Mouse (Mus musculus): Measurements from ENCODE around the gene Ak4. TPM values are rescaled to one million over a fixed set of nuclear protein-coding genes. Genes with fewer than 3 reads are reported as not detected.

Ak4 gene
- polyA plus RNA-seq, 1 experiment from 2014 or later, result 2.0 TPM

DNA sequence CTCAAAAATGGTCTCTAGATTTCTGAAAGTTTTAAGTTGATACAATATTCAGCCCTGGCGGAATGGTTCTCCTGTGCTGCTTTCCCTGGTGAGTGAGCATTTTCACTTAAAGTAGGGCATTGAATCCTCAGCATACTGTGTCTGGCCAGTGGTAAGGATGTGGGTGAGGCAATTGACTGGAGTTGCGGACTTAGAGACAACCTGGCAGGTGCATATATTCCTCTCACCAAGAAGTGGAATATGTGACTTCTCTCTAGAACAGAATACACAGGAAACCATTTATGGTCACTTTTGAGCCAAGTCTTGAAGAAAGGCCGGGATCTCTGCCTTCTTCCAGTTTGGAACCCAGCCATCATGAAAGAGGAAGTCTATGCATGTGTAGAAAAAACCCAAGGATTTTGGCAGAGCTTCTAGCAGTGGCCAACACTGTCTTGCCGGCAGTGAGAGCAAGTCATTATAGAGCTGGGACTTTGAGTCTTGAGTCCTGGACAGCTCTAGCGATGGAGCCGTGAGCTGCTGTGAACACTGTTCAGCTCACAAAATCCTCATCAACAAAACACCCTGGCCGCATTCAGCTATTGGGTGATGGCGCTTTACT, 71.3 kb downstream of the Ak4 start:
- H3K4me2 ChIP-seq (replicated peaks; ENCODE audit: low read depth), result no peak overlapping the region
- H3K27me3 ChIP-seq (replicated peaks; ENCODE audit: control insufficient read depth, insufficient read depth, low read length), result peaks cover 6% of the 10 kb centered on the region; the same call in 1 of the 2 replicates
- WGBS, result 75% methylated on average over 8 of the region's 8 CpGs
- H3K9ac ChIP-seq (ENCODE audit: low read depth, low read length), result no peak overlapping the region
- no peaks in the 10 kb centered on the region for H3K4me1 ChIP-seq (replicated peaks; ENCODE audit: control insufficient read depth, insufficient read depth, low read length)
- H3K9me3 ChIP-seq (ENCODE audit: control insufficient read depth), result no peaks in the 10 kb centered on the region
- no peak for ATAC-seq
- TF ChIP-seq CTCF (IDR thresholded peaks at IDR 0.05; ENCODE audit: low read depth), result no peak
- H3K36me3 ChIP-seq (ENCODE audit: control insufficient read depth, insufficient read depth), result no peaks in the 10 kb centered on the region
- H3K4me3 ChIP-seq (ENCODE audit: low read depth, low read length), result no peak overlapping the region
- no peak overlapping the region for H3K27ac ChIP-seq (ENCODE audit: low read depth, low read length)

DNA sequence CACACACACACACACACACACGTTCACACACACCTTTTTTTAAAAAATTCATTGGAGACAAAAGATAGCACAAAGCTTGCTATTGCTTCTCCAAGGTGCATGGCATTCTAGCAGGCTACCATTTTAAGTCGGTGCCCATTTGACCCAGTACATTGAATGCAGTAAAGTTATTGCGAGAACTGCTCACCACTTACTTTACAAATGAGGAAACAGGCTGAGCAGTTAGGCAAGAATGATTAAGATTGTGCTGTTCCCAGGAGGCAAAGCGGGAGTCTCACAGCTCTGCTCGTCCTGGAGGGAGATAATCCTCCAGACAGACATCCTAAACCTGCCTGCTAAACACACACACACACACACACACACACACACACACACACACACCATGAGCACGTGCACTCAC, 72.6 kb downstream of the Ak4 start:
- Histone ChIP-seq H3K9ac (ENCODE audit: low read depth, low read length) (no peak overlapping the region), H3K36me3 (ENCODE audit: control insufficient read depth, insufficient read depth) (no peaks in the 10 kb centered on the region), H3K27me3 (replicated peaks; ENCODE audit: control insufficient read depth, insufficient read depth, low read length) (peaks cover 18% of the 10 kb centered on the region), H3K4me3 (ENCODE audit: low read depth, low read length) (no peak overlapping the region), H3K4me2 (replicated peaks; ENCODE audit: low read depth) (no peak overlapping the region), H3K27ac (ENCODE audit: low read depth, low read length) (no peak overlapping the region), H3K4me1 (replicated peaks; ENCODE audit: control insufficient read depth, insufficient read depth, low read length) (no peaks in the 10 kb centered on the region), H3K9me3 (ENCODE audit: control insufficient read depth) (no peaks in the 10 kb centered on the region)
- ATAC-seq, result no peak
- 64% methylated on average over 6 of the region's 6 CpGs for WGBS
- TF ChIP-seq CTCF (IDR thresholded peaks at IDR 0.05; ENCODE audit: low read depth), result no peak

DNA sequence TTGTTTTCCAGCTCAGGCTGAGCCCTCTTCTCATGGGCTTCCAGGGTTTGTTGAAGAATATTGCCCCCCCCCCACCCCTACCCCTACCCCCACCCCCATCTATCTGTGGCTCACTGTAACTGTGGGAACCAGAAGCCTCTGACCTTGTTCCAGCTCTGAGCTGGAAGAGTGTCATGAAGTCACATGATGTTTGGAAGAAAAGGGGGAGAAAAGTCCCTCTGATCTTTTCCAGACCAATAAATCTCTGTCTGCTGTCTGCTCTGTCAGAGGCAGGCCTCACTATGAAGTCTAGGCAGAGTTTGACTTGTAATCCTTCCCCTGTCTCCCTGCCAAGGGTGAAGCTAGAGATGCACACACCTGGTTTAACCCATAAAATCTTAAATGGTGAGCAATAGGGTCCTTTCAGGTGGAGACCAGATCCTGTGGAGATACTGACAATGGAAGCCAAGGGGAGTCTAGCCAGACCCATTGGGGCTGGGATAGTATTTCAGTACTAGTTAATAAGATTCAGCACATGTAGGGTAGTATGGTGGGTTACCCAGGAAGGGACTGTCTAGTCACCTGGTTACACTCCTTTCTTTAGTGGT, 74.6 kb downstream of the Ak4 start:
- no peak for ATAC-seq
- no peak for TF ChIP-seq CTCF (IDR thresholded peaks at IDR 0.05; ENCODE audit: low read depth)
- Histone ChIP-seq H3K4me2 (replicated peaks; ENCODE audit: low read depth) (no peak overlapping the region), H3K4me1 (replicated peaks; ENCODE audit: control insufficient read depth, insufficient read depth, low read length) (no peaks in the 10 kb centered on the region), H3K4me3 (ENCODE audit: low read depth, low read length) (no peak overlapping the region), H3K36me3 (ENCODE audit: control insufficient read depth, insufficient read depth) (no peaks in the 10 kb centered on the region), H3K9ac (ENCODE audit: low read depth, low read length) (no peak overlapping the region), H3K9me3 (ENCODE audit: control insufficient read depth) (no peaks in the 10 kb centered on the region), H3K27ac (ENCODE audit: low read depth, low read length) (no peak overlapping the region), H3K27me3 (replicated peaks; ENCODE audit: control insufficient read depth, insufficient read depth, low read length) (peaks cover 31% of the 10 kb centered on the region)

DNA sequence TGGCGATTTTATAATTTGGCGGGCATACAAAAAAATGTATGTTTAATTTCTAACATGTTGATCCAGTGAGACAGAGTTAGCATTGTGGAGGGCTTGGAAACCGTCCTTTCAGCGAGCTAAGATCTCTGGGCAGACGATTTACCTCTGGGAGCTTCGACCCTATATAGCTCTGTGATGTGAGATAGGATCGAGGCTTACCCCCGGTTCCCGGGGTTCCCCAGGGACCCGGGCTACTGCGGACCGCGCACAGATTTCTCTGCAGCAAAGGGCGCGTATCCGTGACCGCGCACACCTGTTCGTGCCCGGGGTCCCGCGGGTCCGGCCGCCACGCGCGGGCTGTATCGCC, 77.1 kb downstream of the Ak4 start:
- no peak overlapping the region for H3K27ac ChIP-seq (ENCODE audit: low read depth, low read length)

DNA sequence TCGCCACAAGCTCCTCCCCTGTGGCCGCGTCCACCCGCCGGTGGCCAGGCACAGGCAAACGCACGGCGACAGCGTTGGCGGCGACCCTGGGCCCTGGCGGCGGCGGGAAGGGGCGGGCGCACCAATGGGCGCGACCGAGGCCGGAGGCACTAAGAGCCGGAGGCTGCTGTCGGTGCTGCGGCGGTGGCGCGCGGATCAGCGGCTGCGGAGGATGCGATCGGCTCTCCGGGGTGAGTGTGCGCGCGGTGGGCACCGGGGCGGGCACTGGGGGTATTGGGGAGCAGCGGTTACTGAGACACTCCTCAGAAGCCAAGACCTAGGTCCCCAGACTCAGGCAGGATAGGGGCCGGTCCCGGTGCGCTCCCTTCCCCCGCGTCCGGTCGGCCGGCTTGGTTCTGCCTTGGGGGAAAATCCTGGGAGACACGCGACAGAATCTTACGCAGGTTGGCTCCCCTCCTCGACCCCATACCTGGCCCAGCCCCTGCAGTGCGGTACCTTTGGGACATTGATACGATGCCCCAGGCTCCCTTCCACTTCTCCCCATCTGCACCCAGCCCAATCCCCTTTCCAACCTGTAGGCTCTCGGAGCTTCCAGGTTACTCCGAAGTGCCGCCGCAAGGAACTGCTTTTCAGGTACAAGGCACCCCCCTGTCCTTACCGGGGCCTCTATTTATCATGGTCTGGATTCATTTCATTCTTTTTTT, 77.6 kb downstream of the Ak4 start, which contains the start of gene Dnajc6:
Gene Dnajc6 (plus strand): TSS at position 115 of the 704 bp plus-strand sequence.
- WGBS, result 1% methylated on average over 54 of the region's 57 CpGs
- no peak for ATAC-seq
- Histone ChIP-seq H3K27ac (ENCODE audit: low read depth, low read length) (no peak within 1 kb of the TSS), H3K27me3 (replicated peaks; ENCODE audit: control insufficient read depth, insufficient read depth, low read length) (peaks cover 31% of the 10 kb centered on the region), H3K9me3 (ENCODE audit: control insufficient read depth) (no peaks in the 10 kb centered on the region), H3K4me3 (ENCODE audit: low read depth, low read length) (peak within 1 kb of the TSS; percentile 52), H3K36me3 (ENCODE audit: control insufficient read depth, insufficient read depth) (no peaks in the 10 kb centered on the region), H3K9ac (ENCODE audit: low read depth, low read length) (no peak within 1 kb of the TSS), H3K4me2 (replicated peaks; ENCODE audit: low read depth) (peak within 1 kb of the TSS; percentile 90), H3K4me1 (replicated peaks; ENCODE audit: control insufficient read depth, insufficient read depth, low read length) (no peaks in the 10 kb centered on the region)
- TF ChIP-seq CTCF (IDR thresholded peaks at IDR 0.05; ENCODE audit: low read depth), result no peak

More for the DNA sequence above, 77.1 kb downstream of the Ak4 start:
- Histone ChIP-seq H3K36me3 (ENCODE audit: control insufficient read depth, insufficient read depth) (no peaks in the 10 kb centered on the region), H3K4me2 (replicated peaks; ENCODE audit: low read depth) (peak overlapping the region; percentile 90), H3K27me3 (replicated peaks; ENCODE audit: control insufficient read depth, insufficient read depth, low read length) (peaks cover 31% of the 10 kb centered on the region), H3K9ac (ENCODE audit: low read depth, low read length) (no peak overlapping the region), H3K4me1 (replicated peaks; ENCODE audit: control insufficient read depth, insufficient read depth, low read length) (no peaks in the 10 kb centered on the region), H3K4me3 (ENCODE audit: low read depth, low read length) (peak overlapping the region; percentile 52), H3K9me3 (ENCODE audit: control insufficient read depth) (no peaks in the 10 kb centered on the region)
- WGBS, result 4% methylated on average over 28 of the region's 28 CpGs
- no peak for TF ChIP-seq CTCF (IDR thresholded peaks at IDR 0.05; ENCODE audit: low read depth)
- ATAC-seq, result no peak

DNA sequence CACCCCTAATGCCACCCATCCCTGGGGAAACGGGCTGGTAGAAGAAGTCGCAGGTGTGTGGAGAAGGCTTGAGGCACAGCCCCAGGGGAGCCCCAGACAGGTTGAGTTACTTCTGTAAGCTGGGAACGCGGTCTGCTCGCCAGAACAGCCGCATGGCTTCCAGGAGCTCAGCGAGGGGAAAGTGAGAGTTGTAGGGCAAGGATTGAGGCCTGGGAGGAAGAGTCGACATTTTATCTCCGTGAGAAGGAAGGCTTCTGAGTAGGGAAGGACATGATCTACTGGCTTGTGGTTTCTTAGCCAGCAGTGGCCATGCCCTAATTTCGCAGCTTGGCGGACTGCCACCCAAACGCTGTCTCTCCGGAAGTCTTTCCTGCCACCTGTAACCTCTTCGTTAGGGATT, 78.3 kb downstream of the Ak4 start:
- Histone ChIP-seq H3K4me1 (replicated peaks; ENCODE audit: control insufficient read depth, insufficient read depth, low read length) (no peaks in the 10 kb centered on the region), H3K27me3 (replicated peaks; ENCODE audit: control insufficient read depth, insufficient read depth, low read length) (peaks cover 31% of the 10 kb centered on the region), H3K4me2 (replicated peaks; ENCODE audit: low read depth) (peak overlapping the region; percentile 90), H3K36me3 (ENCODE audit: control insufficient read depth, insufficient read depth) (no peaks in the 10 kb centered on the region), H3K27ac (ENCODE audit: low read depth, low read length) (no peak overlapping the region), H3K9me3 (ENCODE audit: control insufficient read depth) (no peaks in the 10 kb centered on the region), H3K9ac (ENCODE audit: low read depth, low read length) (no peak overlapping the region), H3K4me3 (ENCODE audit: low read depth, low read length) (peak overlapping the region; percentile 52)
- TF ChIP-seq CTCF (IDR thresholded peaks at IDR 0.05; ENCODE audit: low read depth), result no peak
- WGBS, result 9% methylated on average over 14 of the region's 14 CpGs
- ATAC-seq, result no peak
